Mouse (Mus musculus) small intestine, adult 2 months (tissue): ENCODE results near the gene Lta. TPM values are rescaled to one million over a fixed set of nuclear protein-coding genes. Genes with fewer than 3 reads are reported as not detected.

Experiments used
- H3K27ac ChIP-seq: fragments of 200-500 bp; 2 replicates; pipeline ENCODE4 v1.5.1; 2012; ENCODE audit warnings: low read depth, low read length, control low read depth, inconsistent platforms; ENCODE audit not compliant: insufficient read depth
- H3K27me3 ChIP-seq: fragments of 200-500 bp; 2 replicates; pipeline ENCODE4 v1.6.1; 2012; ENCODE audit warnings: mild to moderate bottlenecking, moderate library complexity, low read length, inconsistent platforms; ENCODE audit not compliant: control insufficient read depth, insufficient read depth
- H3K36me3 ChIP-seq: fragments of 200-500 bp; 2 replicates; pipeline ENCODE4 v1.6.1; 2012; ENCODE audit warnings: mild to moderate bottlenecking, low read length, control low read depth, inconsistent platforms; ENCODE audit not compliant: control insufficient read depth, insufficient read depth
- H3K4me1 ChIP-seq: fragments of 200-500 bp; 2 replicates; pipeline ENCODE4 v1.6.1; 2012; ENCODE audit warnings: low read length, inconsistent platforms, mixed read lengths; ENCODE audit not compliant: control insufficient read depth, insufficient read depth, insufficient read length
- H3K4me3 ChIP-seq: fragments of 200-500 bp; 2 replicates; pipeline ENCODE4 v1.5.1; 2012; ENCODE audit warnings: low read depth, mild to moderate bottlenecking, control low read depth, inconsistent platforms, low read length, moderate library complexity
- CTCF ChIP-seq: fragments of 200-500 bp; IDR thresholded peaks from 2 replicates; pipeline ENCODE4 v1.5.1; 2012; ENCODE audit warnings: low read depth, mild to moderate bottlenecking, control low read depth, inconsistent platforms, low read length, moderate library complexity, mixed read lengths; ENCODE audit not compliant: insufficient replicate concordance, insufficient read length; ENCODE audit errors: extremely low read depth
- POLR2A ChIP-seq: fragments of 200-500 bp; IDR thresholded peaks from 2 replicates; pipeline ENCODE4 v1.6.1; 2012; ENCODE audit warnings: low read depth, mild to moderate bottlenecking, control low read depth, inconsistent platforms, low read length, moderate library complexity
- WGBS: fragments of 180-500 bp; shearing (Covaris S2); methylation state at CpG from one replicate; pipeline ENCODE4 v1.1.7; 2018; 5-methylcytosine and 5-hydroxymethylcytosine counted together
- polyA plus RNA-seq: library from polyadenylated mRNA; depleted of rRNA; stranded (reverse); fragments of >200 nt; gene quantifications from 2 replicates; pipeline ENCODE4 v1.2.3, GENCODE M21; 2012

Gene Lta
- polyA plus RNA-seq, 1 experiment, result 0.66 TPM

DNA sequence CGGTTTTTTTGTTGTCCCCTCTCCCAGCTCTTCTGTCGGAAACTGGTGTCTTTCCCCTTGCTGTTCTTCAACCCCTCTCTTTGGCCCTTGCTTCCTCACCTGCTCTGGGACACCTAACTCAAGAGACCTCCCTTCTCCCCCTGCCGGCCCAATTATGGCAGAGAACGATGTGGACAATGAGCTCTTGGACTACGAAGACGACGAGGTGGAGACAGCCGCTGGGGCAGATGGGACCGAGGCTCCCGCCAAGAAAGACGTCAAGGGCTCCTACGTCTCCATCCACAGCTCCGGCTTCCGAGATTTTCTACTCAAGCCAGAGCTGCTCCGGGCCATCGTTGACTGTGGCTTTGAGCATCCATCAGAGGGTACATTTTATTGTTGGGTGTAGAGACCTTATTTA lies 37.9 kb upstream of the Lta start:
- under 1% methylated on average over 16 of the region's 16 CpGs for WGBS
- TF ChIP-seq CTCF (peak; percentile 20; the same call in 1 of the 2 replicates), POLR2A (no peak)

DNA sequence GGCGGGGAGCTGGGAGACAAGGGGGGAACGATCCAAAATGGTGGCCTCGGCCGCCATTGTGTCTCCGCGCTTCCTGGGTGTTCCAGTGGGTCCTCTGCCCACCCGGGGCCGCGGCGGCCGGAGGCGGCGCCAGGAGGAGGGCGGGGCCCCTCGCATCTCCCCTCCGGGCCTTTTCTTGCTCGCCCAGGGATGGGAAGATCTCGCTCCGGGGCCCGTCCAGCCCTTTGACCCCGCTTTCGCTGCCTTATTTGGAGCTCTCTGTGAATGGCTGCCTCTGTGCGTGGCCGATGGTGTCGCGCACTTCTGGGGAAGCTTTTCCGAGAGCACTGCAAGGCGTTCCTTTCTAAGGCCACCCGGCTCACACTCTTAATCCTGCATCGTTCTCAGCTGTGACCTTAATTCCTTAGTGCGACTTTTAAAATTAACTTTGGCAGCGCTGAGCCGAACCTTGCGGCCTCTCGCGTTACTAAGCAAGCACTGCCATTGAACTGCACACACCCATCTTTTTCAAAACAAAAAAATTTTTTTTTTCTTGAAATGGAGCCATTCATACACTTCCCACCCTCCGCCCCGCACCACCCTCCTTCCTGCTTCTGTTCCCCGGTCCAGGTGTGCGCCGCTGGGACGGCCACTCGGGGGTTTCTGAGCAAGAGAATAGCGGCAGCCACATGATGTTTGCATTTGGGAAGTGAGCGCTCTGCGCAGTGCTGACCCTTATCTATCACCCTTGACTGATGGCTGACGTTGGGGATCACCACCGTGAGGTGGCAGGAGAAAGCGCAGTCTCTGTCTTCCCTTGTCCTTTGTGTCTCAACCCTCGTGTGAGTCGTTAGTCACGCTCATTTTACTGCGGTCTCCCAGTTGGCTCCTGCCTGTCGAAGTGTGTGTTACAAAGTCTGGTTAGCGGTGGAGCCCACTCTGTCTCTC lies 37.1 kb upstream of the Lta start:
- Histone ChIP-seq H3K27me3 (no peaks in the 10 kb centered on the region), H3K36me3 (peaks cover 37% of the 10 kb centered on the region), H3K27ac (peak overlapping the region; percentile 90), H3K4me3 (peak overlapping the region; percentile 85), H3K4me1 (peaks cover 22% of the 10 kb centered on the region)
- TF ChIP-seq POLR2A, result 0 out of 2 replicates have a peak, but pooled peaks have one; percentile 36
- no peak; the same call in 1 of the 2 replicates for TF ChIP-seq CTCF
- under 1% methylated on average over 55 of the region's 55 CpGs for whole genome bisulfite sequencing

More for the DNA sequence above, 37.9 kb upstream of the Lta start:
- Histone ChIP-seq H3K36me3 (peaks cover 45% of the 10 kb centered on the region), H3K27ac (peak overlapping the region; percentile 90), H3K4me1 (peaks cover 22% of the 10 kb centered on the region), H3K27me3 (no peaks in the 10 kb centered on the region), H3K4me3 (peak overlapping the region; percentile 85)

DNA sequence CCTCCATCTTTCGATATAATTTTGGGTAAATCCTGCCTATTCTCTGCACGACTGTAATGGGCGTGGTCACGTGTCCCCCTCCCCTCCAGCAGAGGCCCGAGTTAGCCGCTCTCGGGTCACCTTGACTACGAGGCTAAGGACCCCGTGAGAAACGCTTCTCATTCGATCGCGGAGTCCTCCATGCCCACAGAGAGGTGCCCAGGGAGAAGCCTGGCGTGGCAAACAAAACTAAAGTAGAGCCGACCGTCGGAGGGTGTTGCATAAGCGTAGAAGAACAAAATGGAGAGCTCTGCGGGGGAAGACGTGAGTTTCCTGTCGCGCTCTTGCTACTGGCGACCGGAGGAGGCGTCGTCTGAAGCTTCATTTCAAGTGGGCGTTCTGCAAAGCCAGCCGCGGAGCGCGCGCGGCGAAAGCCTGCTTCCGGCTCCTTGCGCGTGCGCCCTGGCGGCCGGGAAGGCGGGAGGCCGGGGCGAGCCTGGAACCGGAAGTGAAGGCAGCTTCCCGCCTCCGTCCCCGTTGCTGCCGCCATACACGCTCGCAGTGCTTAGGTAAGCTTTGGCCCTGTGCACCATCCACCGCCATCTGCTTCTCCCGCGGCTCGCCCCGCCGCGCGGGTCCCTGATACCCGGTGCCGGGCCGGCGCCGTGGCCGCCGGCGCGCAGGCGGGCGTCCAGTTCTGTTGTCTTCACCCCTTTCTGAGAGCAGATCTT lies 36.3 kb upstream of the Lta start, which contains the start of gene Ddx39b:
TSS of gene Ddx39b (plus strand) at position 442 of the 710 bp plus-strand sequence.
- TF ChIP-seq CTCF, result no peak
- peak; percentile 67; the same call in 1 of the 2 replicates for TF ChIP-seq POLR2A
- under 1% methylated on average over 69 of the region's 69 CpGs for WGBS
- Histone ChIP-seq H3K36me3 (peaks cover 29% of the 10 kb centered on the region), H3K4me1 (peaks cover 22% of the 10 kb centered on the region), H3K27me3 (no peaks in the 10 kb centered on the region), H3K27ac (peak within 1 kb of the TSS; percentile 99), H3K4me3 (peak within 1 kb of the TSS; percentile 85)

DNA sequence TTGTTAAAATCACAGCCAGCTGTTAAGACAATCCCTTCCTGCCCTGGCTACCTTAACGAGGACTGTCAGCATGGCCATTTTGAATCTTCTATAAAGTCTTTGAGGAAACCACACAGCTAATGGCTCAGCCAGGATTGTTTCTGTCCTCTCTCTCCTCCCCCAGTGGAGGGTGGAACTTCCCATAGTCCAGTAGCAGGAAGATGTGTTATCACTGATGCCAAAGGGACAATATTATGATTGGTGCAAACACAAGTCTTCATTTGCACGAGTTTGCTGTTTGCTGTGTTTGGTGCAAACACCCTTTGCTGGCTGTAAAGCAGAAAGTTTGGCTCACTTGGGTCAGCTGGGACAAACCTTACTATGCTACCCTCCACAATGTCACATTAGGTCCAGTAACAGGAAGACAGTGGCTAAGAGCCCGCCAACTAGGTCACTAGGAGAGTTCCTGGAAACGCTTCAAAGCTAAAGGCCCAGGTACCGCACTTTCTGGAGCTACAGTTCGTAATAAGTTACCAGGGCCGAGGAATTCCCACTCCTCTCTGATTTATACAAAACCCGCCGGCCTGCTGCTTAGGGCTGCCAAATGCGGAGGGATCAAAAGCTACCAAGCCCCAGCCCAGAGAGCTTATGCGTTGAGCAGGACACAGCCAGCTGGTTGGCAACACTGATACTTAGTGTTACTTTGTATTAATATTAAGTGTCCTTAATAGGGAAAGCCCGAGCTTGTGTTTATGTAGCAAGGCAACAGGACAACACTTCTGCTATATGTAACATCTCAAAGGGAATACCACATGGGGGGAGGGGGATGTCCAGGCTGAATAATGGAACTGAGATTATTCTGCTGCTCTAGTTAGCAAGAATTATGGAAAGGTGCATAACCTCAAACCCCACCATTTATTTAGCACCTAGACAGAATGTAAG lies 35.5 kb upstream of the Lta start:
- 21% methylated on average over 12 of the region's 12 CpGs for WGBS

DNA sequence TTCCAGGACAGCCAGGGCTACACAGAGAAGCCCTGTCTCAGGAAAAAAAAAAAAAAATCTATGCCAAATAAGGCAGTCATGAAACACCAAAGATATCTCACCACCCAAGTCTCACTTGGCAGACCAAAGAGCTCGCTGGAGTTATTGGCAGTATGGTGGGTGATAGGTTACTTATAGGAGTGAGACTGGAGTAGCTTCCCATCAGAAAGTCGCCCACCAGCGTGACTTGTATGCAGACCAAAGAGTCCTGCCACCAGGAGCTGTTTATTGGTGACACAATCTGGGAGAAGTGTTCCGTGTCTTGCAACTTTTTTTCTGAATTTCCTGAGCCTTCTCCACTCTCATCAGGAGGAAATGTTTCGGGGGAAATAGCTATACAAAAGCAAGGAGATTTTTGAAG lies 34.5 kb upstream of the Lta start:
- Histone ChIP-seq H3K27me3 (no peaks in the 10 kb centered on the region), H3K36me3 (peaks cover 15% of the 10 kb centered on the region), H3K4me3 (no peak overlapping the region), H3K4me1 (peaks cover 24% of the 10 kb centered on the region), H3K27ac (no peak overlapping the region)
- TF ChIP-seq CTCF (no peak), POLR2A (no peak)
- 77% methylated on average over 5 of the region's 5 CpGs for WGBS

More for the DNA sequence above, 35.5 kb upstream of the Lta start:
- H3K27ac ChIP-seq, result peak overlapping the region; percentile 99
- no peaks in the 10 kb centered on the region for H3K27me3 ChIP-seq
- H3K4me1 ChIP-seq, result peaks cover 22% of the 10 kb centered on the region
- TF ChIP-seq POLR2A, result no peak
- TF ChIP-seq CTCF, result no peak
- H3K4me3 ChIP-seq, result peak overlapping the region; percentile 85
- peaks cover 21% of the 10 kb centered on the region for H3K36me3 ChIP-seq

DNA sequence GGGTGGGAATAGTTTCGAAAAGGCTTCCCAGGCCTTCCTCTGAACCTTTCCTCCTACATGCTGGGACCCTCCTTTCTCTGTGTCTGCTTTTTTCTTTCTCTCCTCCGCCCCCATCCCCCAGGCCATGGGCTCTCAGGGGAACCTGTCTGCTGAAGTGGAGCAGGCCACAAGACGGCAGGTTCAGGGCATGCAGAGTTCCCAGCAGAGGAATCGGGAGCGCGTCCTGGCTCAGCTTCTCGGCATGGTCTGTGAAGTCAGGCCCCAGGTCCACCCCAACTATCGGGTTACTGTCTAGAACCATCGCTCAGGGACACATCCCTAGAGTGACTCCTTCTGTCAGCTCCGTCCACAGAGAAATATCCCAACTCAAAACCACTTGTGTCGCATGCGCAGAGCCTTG lies 32.4 kb upstream of the Lta start:
- TF ChIP-seq POLR2A, result no peak
- TF ChIP-seq CTCF, result no peak
- no peak overlapping the region for H3K27ac ChIP-seq
- H3K4me3 ChIP-seq, result no peak overlapping the region
- 95% methylated on average over 12 of the region's 12 CpGs for WGBS
- H3K4me1 ChIP-seq, result peaks cover 12% of the 10 kb centered on the region
- H3K27me3 ChIP-seq, result no peaks in the 10 kb centered on the region
- H3K36me3 ChIP-seq, result no peaks in the 10 kb centered on the region
